Mouse (Mus musculus): ENCODE results near the gene Gpa33.

- TF ChIP-seq EP300 (IDR thresholded peaks at IDR 0.05; ENCODE audit: low read depth) (no peak), CTCF (IDR thresholded peaks at IDR 0.05; ENCODE audit: low read depth) (no peak)
Observed at GRCm38 (mm10) chr1:166151341-166151740, 21.3 kb downstream of the Gpa33 start.

Measured in liver, embryonic 14.5 days (tissue).